Mouse (Mus musculus): ENCODE data around the gene Sgta. TPM values are rescaled to one million over a fixed set of nuclear protein-coding genes. Genes with fewer than 3 reads are reported as not detected.

The Sgta gene
- polyA plus RNA-seq, 1 experiment from 2014 or later, result 292 TPM

- Histone ChIP-seq H3K9ac (replicated peaks; ENCODE audit: low read length) (no peak overlapping the region; the same call in 1 of the 2 replicates), H3K4me1 (ENCODE audit: control insufficient read depth, insufficient read depth, low read length) (no peaks in the 10 kb centered on the region), H3K4me3 (replicated peaks; ENCODE audit: low read depth, low read length) (no peak overlapping the region), H3K27me3 (ENCODE audit: control insufficient read depth, insufficient read depth, low read length) (no peaks in the 10 kb centered on the region), H3K9me3 (ENCODE audit: control insufficient read depth, low read length) (no peaks in the 10 kb centered on the region), H3K27ac (replicated peaks; ENCODE audit: low read depth, low read length) (no peak overlapping the region), H3K4me2 (ENCODE audit: low read length) (peak overlapping the region; percentile 35; the same call in 1 of the 2 replicates), H3K36me3 (ENCODE audit: control insufficient read depth, insufficient read depth, low read length) (no peaks in the 10 kb centered on the region)
- WGBS, result 70% methylated on average over 4 of the region's 4 CpGs
- no peak for ATAC-seq (ENCODE audit: low FRiP score, low TSS enrichment)
- no peak for DNase-seq
Measured at GRCm38 (mm10) chr10:80994621-80995020, 65.4 kb downstream of the Sgta start.

Small RNA genes within 50 kb of the gene (microRNA-seq; reads per million reads assigned to microRNA genes)
- gene Mir5615-1 (not detected), gene Mir5615-2 (not detected)

Other genes starting within 250 kb of the Sgta start
- 0.23 and 0.30 TPM in 2 replicates for gene Jsrp1, start 246.7 kb downstream of the Sgta start, polyA plus RNA-seq (2014; fragmentation: Nextera tagmentation; extraction: Ambion mirVana)
- gene Oaz1, start 233.5 kb downstream of the Sgta start, polyA plus RNA-seq (2014; fragmentation: Nextera tagmentation; extraction: Ambion mirVana), result 1,218 and 1,334 TPM in 2 replicates
- gene Lingo3, start 216.1 kb downstream of the Sgta start, polyA plus RNA-seq (2014; fragmentation: Nextera tagmentation; extraction: Ambion mirVana), result 6.2 and 7.3 TPM in 2 replicates
- 256 and 328 TPM in 2 replicates for gene Lsm7, start 205.0 kb downstream of the Sgta start, polyA plus RNA-seq (2014; fragmentation: Nextera tagmentation; extraction: Ambion mirVana)
- 60.5 and 62.7 TPM in 2 replicates for gene Sppl2b, start 204.9 kb downstream of the Sgta start, polyA plus RNA-seq (2014; fragmentation: Nextera tagmentation; extraction: Ambion mirVana)
- gene Tmprss9, start 188.3 kb downstream of the Sgta start, polyA plus RNA-seq (2014; fragmentation: Nextera tagmentation; extraction: Ambion mirVana), result 0.26 TPM in 1 of 2 replicates, not detected in the other
- 331 and 393 TPM in 2 replicates for gene Timm13, start 159.2 kb downstream of the Sgta start, polyA plus RNA-seq (2014; fragmentation: Nextera tagmentation; extraction: Ambion mirVana)
- gene Lmnb2, start 141.9 kb downstream of the Sgta start, polyA plus RNA-seq (2014; fragmentation: Nextera tagmentation; extraction: Ambion mirVana), result 13.9 and 20.0 TPM in 2 replicates
- gene Gadd45b, start 130.1 kb downstream of the Sgta start, polyA plus RNA-seq (2014; fragmentation: Nextera tagmentation; extraction: Ambion mirVana), result 4.3 and 8.0 TPM in 2 replicates
- 11.5 and 11.6 TPM in 2 replicates for gene Gng7, start 45.2 kb downstream of the Sgta start, polyA plus RNA-seq (2014; fragmentation: Nextera tagmentation; extraction: Ambion mirVana)
- gene Diras1, start 34.5 kb downstream of the Sgta start, polyA plus RNA-seq (2014; fragmentation: Nextera tagmentation; extraction: Ambion mirVana), result 24.0 and 55.4 TPM in 2 replicates
- gene Slc39a3, start 22.8 kb downstream of the Sgta start, polyA plus RNA-seq (2014; fragmentation: Nextera tagmentation; extraction: Ambion mirVana), result 32.4 and 34.9 TPM in 2 replicates
- gene Thop1, start 9.9 kb upstream of the Sgta start, polyA plus RNA-seq (2014; fragmentation: Nextera tagmentation; extraction: Ambion mirVana), result 31.2 and 38.2 TPM in 2 replicates
- 0.09 and 0.31 TPM in 2 replicates for gene Creb3l3, start 38.7 kb upstream of the Sgta start, polyA plus RNA-seq (2014; fragmentation: Nextera tagmentation; extraction: Ambion mirVana)
- 236 and 240 TPM in 2 replicates for gene Map2k2, start 45.7 kb upstream of the Sgta start, polyA plus RNA-seq (2014; fragmentation: Nextera tagmentation; extraction: Ambion mirVana)
- 8.1 and 12.4 TPM in 2 replicates for gene Zbtb7a, start 75.0 kb upstream of the Sgta start, polyA plus RNA-seq (2014; fragmentation: Nextera tagmentation; extraction: Ambion mirVana)
- gene Pias4, start 107.7 kb upstream of the Sgta start, polyA plus RNA-seq (2014; fragmentation: Nextera tagmentation; extraction: Ambion mirVana), result 49.2 and 55.7 TPM in 2 replicates
- 479 and 528 TPM in 2 replicates for gene Eef2, start 116.5 kb upstream of the Sgta start, polyA plus RNA-seq (2014; fragmentation: Nextera tagmentation; extraction: Ambion mirVana)
- 63.3 and 66.9 TPM in 2 replicates for gene Dapk3, start 122.8 kb upstream of the Sgta start, polyA plus RNA-seq (2014; fragmentation: Nextera tagmentation; extraction: Ambion mirVana)
- 0.23 TPM in 1 of 2 replicates, not detected in the other for gene 4930442H23Rik, start 123.7 kb upstream of the Sgta start, polyA plus RNA-seq (2014; fragmentation: Nextera tagmentation; extraction: Ambion mirVana)
- not detected in 2 replicates for gene Nmrk2, start 141.9 kb upstream of the Sgta start, polyA plus RNA-seq (2014; fragmentation: Nextera tagmentation; extraction: Ambion mirVana)
- gene Atcay, start 170.7 kb upstream of the Sgta start, polyA plus RNA-seq (2014; fragmentation: Nextera tagmentation; extraction: Ambion mirVana), result 82.4 and 118 TPM in 2 replicates
- gene Zfr2, start 173.0 kb upstream of the Sgta start, polyA plus RNA-seq (2014; fragmentation: Nextera tagmentation; extraction: Ambion mirVana), result 20.3 and 21.7 TPM in 2 replicates
- 14.8 and 29.4 TPM in 2 replicates for gene Matk, start 192.8 kb upstream of the Sgta start, polyA plus RNA-seq (2014; fragmentation: Nextera tagmentation; extraction: Ambion mirVana)
- 121 and 152 TPM in 2 replicates for gene Mrpl54, start 206.8 kb upstream of the Sgta start, polyA plus RNA-seq (2014; fragmentation: Nextera tagmentation; extraction: Ambion mirVana)
- gene Apba3, start 206.8 kb upstream of the Sgta start, polyA plus RNA-seq (2014; fragmentation: Nextera tagmentation; extraction: Ambion mirVana), result 25.1 and 27.5 TPM in 2 replicates
- 4.4 and 5.7 TPM in 2 replicates for gene Tjp3, start 231.4 kb upstream of the Sgta start, polyA plus RNA-seq (2014; fragmentation: Nextera tagmentation; extraction: Ambion mirVana)
- gene Pip5k1c, start 232.8 kb upstream of the Sgta start, polyA plus RNA-seq (2014; fragmentation: Nextera tagmentation; extraction: Ambion mirVana), result 102 and 132 TPM in 2 replicates